ENCODE assay signal across 8 mouse cellular contexts in genomic region chr4:137387482-137388058, GRCm38 (mm10). TPM values are rescaled to one million over a fixed set of nuclear protein-coding genes. Genes with fewer than 3 reads are reported as not detected.
DNase-seq lines count a peak whose midpoint lies in the region; ATAC-seq and TF ChIP-seq lines count a peak whose summit lies in the region.

No protein-coding gene starts in this region.

- no peak for TF ChIP-seq POLR2A in kidney, adult 2 months (IDR thresholded peaks at IDR 0.05; ENCODE audit: low read depth, low read length)

- no peaks in the 10 kb centered on the region for H3K27me3 ChIP-seq in kidney, adult 2 months (replicated peaks; ENCODE audit: control insufficient read depth, insufficient read depth, low read length)
- no peaks in the 10 kb centered on the region for H3K27me3 ChIP-seq in intestine, embryonic 15.5 days (replicated peaks)
- H3K27me3 ChIP-seq in midbrain, postnatal 0 days (ENCODE audit: insufficient read depth, low read length), result no peaks in the 10 kb centered on the region

- peaks cover 7% of the 10 kb centered on the region for H3K4me1 ChIP-seq in kidney, adult 2 months (ENCODE audit: control insufficient read depth, insufficient read depth, low read length)
- H3K4me1 ChIP-seq in intestine, embryonic 15.5 days (replicated peaks), result no peaks in the 10 kb centered on the region; the same call in 1 of the 2 replicates
- H3K4me1 ChIP-seq in midbrain, postnatal 0 days (ENCODE audit: insufficient read depth, low read length), result no peaks in the 10 kb centered on the region

- no peak for DNase-seq in kidney, adult 2 months
- DNase-seq in kidney, adult 8-10 months, result no peak
- peak; percentile 32 for DNase-seq in c-Kit-positive CD71-positive TER-119-negative erythroid progenitor cells, embryonic 14.5 days (ENCODE audit: low read depth)
- no peak for DNase-seq in midbrain, postnatal 0 days (ENCODE audit: low spot score)
- DNase-seq in cerebellum, adult 9-11 months, result no peak
- DNase-seq in adipocyte (ENCODE audit: low spot score), result no peak
- no peak for DNase-seq in left cerebral cortex, postnatal 25 days (ENCODE audit: low spot score in 2 of 2)

- ATAC-seq in intestine, embryonic 15.5 days, result 0 out of 2 replicates have a peak, but pooled peaks have one; percentile 28
- no peak for ATAC-seq in midbrain, postnatal 0 days (ENCODE audit: low FRiP score)

- H3K4me2 ChIP-seq in intestine, embryonic 15.5 days (replicated peaks), result peak overlapping the region; percentile 72
- peak overlapping the region; percentile 83 for H3K4me2 ChIP-seq in midbrain, postnatal 0 days (ENCODE audit: low read depth, low read length, poor library complexity, severe bottlenecking)

- intact Hi-C loops in left cerebral cortex, postnatal 25 days (cut with DNase I), result loop anchor here (5.0 kb wide), 2 partner anchors 40 to 70 kb away; no protein-coding TSS in a partner anchor

- H3K9me3 ChIP-seq in intestine, embryonic 15.5 days, result no peaks in the 10 kb centered on the region
- no peaks in the 10 kb centered on the region for H3K9me3 ChIP-seq in midbrain, postnatal 0 days (ENCODE audit: low read length)

- H3K27ac ChIP-seq in kidney, adult 2 months (ENCODE audit: insufficient read depth, low read depth, low read length), result peak overlapping the region; percentile 99
- H3K27ac ChIP-seq in intestine, embryonic 15.5 days, result peak overlapping the region; percentile 95
- peak overlapping the region; percentile 86 for H3K27ac ChIP-seq in midbrain, postnatal 0 days (ENCODE audit: low read depth, low read length)

- H3K9ac ChIP-seq in intestine, embryonic 15.5 days, result peak overlapping the region; percentile 68
- peak overlapping the region; percentile 70 for H3K9ac ChIP-seq in midbrain, postnatal 0 days (replicated peaks; ENCODE audit: low read length, poor library complexity, severe bottlenecking)

- under 1% methylated on average over 20 of the region's 20 CpGs for WGBS in kidney, adult 2 months
- under 1% methylated on average over 20 of the region's 20 CpGs for WGBS in intestine, embryonic 15.5 days
- under 1% methylated on average over 20 of the region's 20 CpGs for WGBS in midbrain, postnatal 0 days

- H3K36me3 ChIP-seq in kidney, adult 2 months (ENCODE audit: control insufficient read depth, insufficient read depth, low read length), result no peaks in the 10 kb centered on the region
- H3K36me3 ChIP-seq in intestine, embryonic 15.5 days, result no peaks in the 10 kb centered on the region
- H3K36me3 ChIP-seq in midbrain, postnatal 0 days (ENCODE audit: insufficient read depth, low read length), result no peaks in the 10 kb centered on the region

- H3K4me3 ChIP-seq in kidney, adult 2 months (ENCODE audit: insufficient read depth, low read depth, low read length), result peak overlapping the region; percentile 97
- peak overlapping the region; percentile 63 for H3K4me3 ChIP-seq in intestine, embryonic 15.5 days (replicated peaks)
- peak overlapping the region; percentile 89 for H3K4me3 ChIP-seq in midbrain, postnatal 0 days (ENCODE audit: low read depth, low read length)

- TF ChIP-seq CTCF in kidney, adult 2 months (conservative IDR thresholded peaks at IDR 0.05; ENCODE audit: insufficient read depth, insufficient read length, low read depth, low read length), result no peak
- TF ChIP-seq CTCF in midbrain, postnatal 0 days (IDR thresholded peaks at IDR 0.05), result no peak

RNA-seq across cellular contexts. Expression of gene Cela3a, which starts 22.0 kb away (rescaled TPM):
- not detected in 2 replicates for polyA plus RNA-seq in kidney, adult 2 months (2012; rRNA removed)
- not detected in 2 replicates for polyA plus RNA-seq in intestine, embryonic 15.5 days (2015; fragmentation: Nextera tagmentation; extraction: Ambion mirVana)
- total RNA-seq in midbrain, postnatal 0 days (2014; rRNA removed), result not detected in 2 replicates
- not detected in 2 replicates for polyA plus RNA-seq in midbrain, postnatal 0 days (2015; fragmentation: Nextera tagmentation; extraction: Ambion mirVana)
- not detected for total RNA-seq in left cerebral cortex, postnatal 25 days (2021)

RNA-seq across cellular contexts. Expression of gene Cdc42, which starts 30.1 kb away (rescaled TPM):
- polyA plus RNA-seq in kidney, adult 2 months (2012; rRNA removed), result 83.5 and 116 TPM in 2 replicates
- 653 and 697 TPM in 2 replicates for polyA plus RNA-seq in intestine, embryonic 15.5 days (2015; fragmentation: Nextera tagmentation; extraction: Ambion mirVana)
- total RNA-seq in midbrain, postnatal 0 days (2014; rRNA removed), result 583 and 680 TPM in 2 replicates
- polyA plus RNA-seq in midbrain, postnatal 0 days (2015; fragmentation: Nextera tagmentation; extraction: Ambion mirVana), result 1,182 and 1,189 TPM in 2 replicates
- total RNA-seq in left cerebral cortex, postnatal 25 days (2021), result 100 to 1,000 TPM; 352 to 369 TPM

RNA-seq across cellular contexts. Expression of gene Cela3b, which starts 42.8 kb away (rescaled TPM):
- not detected in 2 replicates for polyA plus RNA-seq in kidney, adult 2 months (2012; rRNA removed)
- 74.8 and 281 TPM in 2 replicates for polyA plus RNA-seq in intestine, embryonic 15.5 days (2015; fragmentation: Nextera tagmentation; extraction: Ambion mirVana)
- total RNA-seq in midbrain, postnatal 0 days (2014; rRNA removed), result not detected in 2 replicates
- polyA plus RNA-seq in midbrain, postnatal 0 days (2015; fragmentation: Nextera tagmentation; extraction: Ambion mirVana), result not detected in 2 replicates
- total RNA-seq in left cerebral cortex, postnatal 25 days (2021), result not detected

Comparison
In these comparisons a context has a peak if more than half of its experiments do, and no peak if none do; other contexts are left out.
1. RNA of gene Cela3b, which starts 42.8 kb away (polyA plus RNA-seq): 74.8 to 281 TPM in intestine, embryonic 15.5 days; not detected in kidney, adult 2 months and not detected in midbrain, postnatal 0 days; every median in the first group is over 10 times any median in the second.
2. Peak in every context shown above with its lines, with median percentiles within 50 percentile points of each other: H3K27ac ChIP-seq and H3K4me3 ChIP-seq.